Mouse (Mus musculus) CD8-positive naive resting alpha-beta T cell, adult 2 months (primary cell): ENCODE data around the gene Prss28.
A peak's percentile ranks its signal among the peaks of the same experiment; 100 is the strongest.

Source experiments
- DNase-seq, 2 experiments: peaks; one replicate each; pipeline ENCODE4 v3.0.0; 2022; ENCODE audit warnings: low read depth in 2 of 2, low spot score in 2 of 2

Prss28 gene

GRCm38 (mm10) chr17:25308346-25308745, at the start of gene Prss28:
Prss28 (plus strand) TSS chr17:25308646.
- no peak for DNase-seq

DNA sequence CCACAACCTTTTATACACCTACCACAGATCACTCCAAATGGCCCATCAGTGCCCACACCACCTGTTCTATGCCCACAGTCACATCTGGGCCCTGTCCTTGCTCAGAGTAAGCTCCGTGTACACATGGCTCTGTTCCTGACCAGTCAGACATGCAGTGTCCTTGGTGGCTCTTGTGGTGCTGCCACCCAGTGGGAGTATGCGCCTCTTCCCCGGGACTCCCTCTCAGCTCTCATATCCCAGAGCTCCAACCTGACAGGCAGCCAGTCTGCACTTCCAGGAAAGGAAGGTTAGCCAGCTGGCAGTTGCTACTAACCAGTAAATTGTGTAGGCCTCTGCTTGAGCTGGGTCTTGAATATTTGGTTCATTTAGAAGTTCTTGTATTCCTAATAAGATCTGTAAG, 44.0 kb upstream of the Prss28 start:
- DNase-seq, result no peak

- DNase-seq, result no peak
These were observed 37.6 kb upstream of the Prss28 start for GRCm38 (mm10) chr17:25270795-25271335.

DNA sequence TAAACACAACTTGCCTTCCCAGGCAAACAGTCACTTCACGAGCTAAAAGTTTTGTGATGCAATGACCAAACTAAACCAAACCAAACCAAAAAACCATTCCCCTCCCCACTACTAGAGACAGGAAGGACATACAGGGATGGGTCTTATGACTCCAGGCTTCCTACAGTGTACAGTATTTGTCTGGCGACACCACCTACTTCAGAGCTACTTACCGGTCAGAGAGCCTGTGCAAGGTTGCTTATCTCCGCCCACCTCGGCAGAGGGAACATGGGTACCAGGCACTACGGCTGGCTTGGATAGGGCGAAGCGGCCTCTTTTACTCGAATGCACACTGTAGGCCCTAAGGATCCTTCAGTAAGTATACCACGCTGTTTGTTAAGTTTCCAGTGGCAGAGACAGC, 36.1 kb upstream of the Prss28 start:
- no peak for DNase-seq

GRCm38 (mm10) chr17:25272951-25273705, 35.3 kb upstream of the Prss28 start:
- peak; percentile 89 for DNase-seq

- peak; percentile 96 for DNase-seq
These were observed 34.5 kb upstream of the Prss28 start for GRCm38 (mm10) chr17:25273706-25274501.

DNA sequence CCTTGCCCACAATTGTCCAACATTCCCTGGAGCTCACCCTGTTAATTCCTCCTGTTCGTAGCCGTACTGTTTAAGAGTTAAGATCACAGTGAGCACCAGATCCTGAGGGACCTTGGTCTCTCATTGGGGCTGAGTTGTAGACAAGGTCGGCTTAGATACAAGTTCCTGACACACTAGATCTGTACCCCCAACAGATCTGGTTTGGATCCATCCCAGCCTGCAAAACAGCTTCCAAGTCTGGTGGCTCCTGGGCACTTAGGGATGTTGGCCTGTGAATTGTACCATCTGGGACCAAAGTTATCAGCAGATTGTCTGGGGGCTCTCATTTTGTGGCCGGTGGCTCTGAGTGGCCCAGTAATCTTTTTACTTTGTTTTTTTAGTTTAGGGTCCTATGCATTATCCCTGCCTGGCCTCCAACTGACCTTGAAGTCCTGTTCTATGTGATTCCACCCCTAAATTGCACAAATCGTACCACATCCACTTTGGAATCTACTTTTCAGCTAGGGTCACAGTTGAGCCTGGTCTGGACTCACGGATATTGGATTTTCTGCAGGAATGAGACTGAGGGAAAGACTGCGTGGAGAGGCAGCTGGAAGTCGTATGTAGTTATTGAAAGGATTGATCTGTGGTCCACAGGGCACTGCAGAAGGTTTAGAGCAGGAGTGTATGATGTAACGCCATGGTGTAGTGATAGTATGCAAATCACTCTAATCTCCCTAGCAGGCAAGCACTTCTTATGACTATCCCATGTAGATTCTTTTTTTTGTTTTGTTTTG, 33.7 kb upstream of the Prss28 start, which contains the start of gene Ube2i:
TSS of gene Ube2i (minus strand) at position 52 of the 776 bp plus-strand sequence.
- DNase-seq, result no peak

DNA sequence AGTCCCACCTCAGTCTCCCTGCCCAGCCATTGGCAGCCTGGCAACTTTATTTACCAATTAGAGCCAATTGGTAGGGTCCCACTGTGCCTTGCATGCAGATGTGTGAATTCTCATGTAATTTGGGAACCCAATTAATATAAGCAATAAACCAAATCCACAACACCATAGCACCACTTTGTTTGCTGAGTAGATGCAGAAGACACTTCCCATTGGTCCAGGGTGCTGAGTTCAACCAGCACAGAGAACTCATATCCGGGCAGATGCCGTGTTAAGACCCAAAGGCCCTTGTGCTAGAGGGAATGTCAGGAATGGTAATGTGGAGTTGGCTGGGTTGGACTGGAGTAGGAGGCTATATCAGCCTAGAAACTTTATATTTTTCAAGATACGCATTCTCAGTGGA, 32.6 kb upstream of the Prss28 start:
- DNase-seq, result no peak

DNA sequence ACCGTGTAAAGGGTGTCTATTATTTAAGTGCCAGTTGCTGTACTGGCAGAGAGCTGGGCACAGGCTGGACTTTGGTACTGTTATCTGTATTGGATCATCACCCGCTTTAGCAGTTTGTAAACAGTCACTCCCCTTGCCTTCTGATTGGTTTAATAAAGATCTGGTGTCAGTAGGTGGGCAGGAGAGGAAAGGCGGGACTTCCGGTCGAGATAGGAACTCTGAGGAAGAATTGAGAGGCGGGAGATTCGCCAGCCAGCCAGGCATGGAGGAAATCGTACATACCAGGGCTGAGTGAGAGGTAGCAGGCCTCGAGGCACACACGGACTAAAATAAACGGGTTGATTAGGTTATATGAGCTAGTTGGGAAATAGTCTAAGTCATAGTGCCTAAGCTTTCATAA, 26.3 kb upstream of the Prss28 start:
- peak in 1 of 2 experiments; percentile 26 for DNase-seq

GRCm38 (mm10) chr17:25285033-25285432, 23.4 kb upstream of the Prss28 start:
- DNase-seq, result peak; percentile 75 to 82

- DNase-seq, result peak in 1 of 2 experiments; percentile 36
These were observed 19.6 kb upstream of the Prss28 start for GRCm38 (mm10) chr17:25288842-25289241.

DNA sequence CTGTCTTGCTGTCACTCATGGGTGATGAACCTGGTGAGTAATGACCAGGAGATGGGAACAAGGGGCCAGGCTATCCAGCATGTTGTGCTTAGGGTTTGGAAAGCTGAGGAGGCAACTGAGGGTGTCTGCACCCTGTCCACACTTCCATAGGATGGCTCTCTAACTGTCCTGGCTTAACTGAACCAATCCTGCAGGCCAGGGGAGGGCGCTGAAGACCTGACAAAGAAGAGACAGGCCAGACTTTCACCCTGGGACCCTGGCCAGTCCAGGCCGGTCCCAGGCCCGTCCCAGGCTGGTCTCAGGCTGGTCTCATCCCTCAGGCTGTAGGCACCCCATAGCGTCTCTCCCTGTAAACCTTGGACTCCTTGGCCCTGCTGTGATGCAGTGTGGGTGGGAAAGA, 18.0 kb upstream of the Prss28 start:
- no peak for DNase-seq

DNA sequence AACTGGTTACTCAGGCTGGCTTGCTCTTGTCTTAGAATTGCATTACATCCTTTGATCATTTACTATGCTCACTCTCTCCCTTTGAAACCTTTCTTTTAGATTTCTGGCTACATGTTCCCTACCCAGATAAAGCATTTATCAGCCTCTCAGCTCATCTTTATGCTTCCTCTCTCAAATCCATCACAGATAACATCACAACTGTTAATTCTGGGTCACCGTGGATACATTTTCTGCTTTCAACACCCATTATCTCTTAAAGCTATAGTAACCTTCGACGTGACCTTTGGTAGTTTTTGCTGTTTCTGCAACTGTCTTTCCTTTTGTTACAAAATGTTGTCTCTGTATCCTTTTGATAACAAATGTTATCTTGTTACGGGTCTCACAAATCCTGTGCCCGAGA, 15.0 kb upstream of the Prss28 start:
- DNase-seq, result no peak

GRCm38 (mm10) chr17:25294111-25294510, 14.3 kb upstream of the Prss28 start:
- DNase-seq, result no peak

DNA sequence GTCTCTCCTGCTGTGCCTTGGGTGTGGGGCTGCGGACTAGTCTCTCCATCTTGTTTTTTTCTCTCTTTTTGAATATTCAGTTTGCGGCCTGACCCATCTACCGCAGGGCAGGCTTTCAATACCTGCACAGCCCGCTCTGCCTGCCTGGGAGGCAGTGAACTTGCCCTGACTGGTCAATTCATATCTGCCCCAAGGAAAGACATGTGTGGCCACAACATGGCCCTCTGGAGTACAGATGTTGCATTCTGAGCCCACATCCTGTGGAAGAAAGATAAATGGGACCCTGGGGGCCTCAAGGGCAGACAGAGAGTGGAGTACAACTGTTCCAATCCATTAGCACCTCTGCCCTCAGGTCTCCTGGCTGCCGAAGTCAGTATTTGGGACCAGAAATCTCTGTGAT, 10.4 kb upstream of the Prss28 start, which contains the start of gene Prss34:
TSS of gene Prss34 (plus strand) at position 301 of the 400 bp plus-strand sequence.
- DNase-seq, result no peak

GRCm38 (mm10) chr17:25318354-25318753, 9.9 kb downstream of the Prss28 start, which contains the start of gene Prss29:
Prss29 (plus strand) TSS chr17:25318654.
- no peak for DNase-seq

DNA sequence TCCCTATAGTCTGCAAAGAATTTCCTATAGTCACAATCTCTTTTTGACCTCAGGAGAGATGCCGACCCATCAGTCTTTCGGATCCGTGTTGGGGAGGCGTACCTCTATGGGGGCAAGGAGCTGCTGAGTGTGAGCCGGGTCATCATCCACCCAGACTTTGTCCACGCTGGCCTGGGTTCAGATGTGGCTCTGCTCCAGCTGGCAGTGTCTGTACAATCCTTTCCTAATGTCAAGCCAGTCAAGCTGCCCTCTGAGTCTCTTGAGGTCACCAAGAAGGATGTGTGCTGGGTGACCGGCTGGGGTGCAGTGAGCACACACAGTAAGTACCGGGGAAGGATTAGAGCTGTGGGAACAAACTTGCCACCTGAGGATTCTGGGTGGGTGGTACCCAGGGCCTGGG, 12.4 kb downstream of the Prss28 start:
- no peak for DNase-seq

GRCm38 (mm10) chr17:25322930-25323329, 14.5 kb downstream of the Prss28 start:
- no peak for DNase-seq

DNA sequence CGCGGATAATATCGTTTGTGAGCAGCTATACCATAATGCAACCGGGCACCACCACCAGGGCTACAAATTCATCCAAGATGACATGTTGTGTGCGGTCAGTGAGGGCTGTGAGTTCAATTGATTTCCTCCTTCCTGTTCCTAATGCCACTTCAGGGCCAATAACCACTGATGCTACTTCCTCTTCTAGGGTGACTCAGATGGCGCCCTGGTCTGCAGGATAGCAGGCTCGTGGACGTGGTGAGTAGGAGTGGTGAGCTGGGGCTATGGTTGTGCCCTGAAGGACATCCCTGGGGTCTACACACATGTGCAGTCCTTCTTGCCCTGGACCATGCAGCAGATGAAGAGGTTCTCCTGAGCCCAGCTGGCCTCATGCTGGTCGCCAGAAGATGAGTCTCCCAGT, 23.9 kb downstream of the Prss28 start:
- DNase-seq, result no peak

- DNase-seq, result peak; percentile 11 to 22
These were observed 25.5 kb downstream of the Prss28 start for GRCm38 (mm10) chr17:25333943-25334342.

- no peak for DNase-seq
These were observed 29.8 kb downstream of the Prss28 start for GRCm38 (mm10) chr17:25338218-25338617.
